Mouse (Mus musculus) stomach, postnatal 0 days (tissue): ENCODE data around the gene Pla2g3. TPM values are rescaled to one million over a fixed set of nuclear protein-coding genes. Genes with fewer than 3 reads are reported as not detected.

Experiments used
- ATAC-seq: fragments of 200-750 bp; cut with Nextera tagmentation; 2 replicates; pipeline ENCODE4 v1.8.0; 2017; ENCODE audit not compliant: low FRiP score, low TSS enrichment
- DNase-seq: peaks from one replicate; pipeline ENCODE4 v3.0.0-alpha.2; 2016; ENCODE audit warnings: low spot score
- H3K27ac ChIP-seq: fragments of 300-500 bp; sonication (generic); replicated peaks from 2 replicates; pipeline ENCODE4 v1.5.1; 2014; ENCODE audit warnings: mild to moderate bottlenecking, control low read depth
- H3K27me3 ChIP-seq: fragments of 300-500 bp; sonication (generic); 2 replicates; pipeline ENCODE4 v1.6.1; 2014; ENCODE audit warnings: low read length; ENCODE audit not compliant: control insufficient read depth, insufficient read depth
- H3K36me3 ChIP-seq: fragments of 300-500 bp; sonication (generic); 2 replicates; pipeline ENCODE4 v1.6.1; 2014; ENCODE audit warnings: low read length, mixed read lengths; ENCODE audit not compliant: control insufficient read depth, insufficient read depth
- H3K4me1 ChIP-seq: fragments of 300-500 bp; sonication (generic); replicated peaks from 2 replicates; pipeline ENCODE4 v1.6.1; 2014; ENCODE audit warnings: antibody characterized with exemption; ENCODE audit not compliant: control insufficient read depth, insufficient read depth
- H3K4me2 ChIP-seq: fragments of 300-500 bp; sonication (generic); replicated peaks from 2 replicates; pipeline ENCODE4 v1.6.1; 2014; ENCODE audit warnings: low read depth, mild to moderate bottlenecking, control low read depth, moderate library complexity
- H3K4me3 ChIP-seq: fragments of 300-500 bp; sonication (generic); 2 replicates; pipeline ENCODE4 v1.5.1; 2014; ENCODE audit warnings: low read depth, low read length, control low read depth
- H3K9ac ChIP-seq: fragments of 300-500 bp; sonication (generic); 2 replicates; pipeline ENCODE4 v1.6.1; 2014; ENCODE audit warnings: mild to moderate bottlenecking, low read length, control low read depth, mixed read lengths
- H3K9me3 ChIP-seq: fragments of 300-500 bp; sonication (generic); 2 replicates; pipeline ENCODE4 v1.6.1; 2016; ENCODE audit warnings: low read length; ENCODE audit not compliant: control insufficient read depth
- CTCF ChIP-seq: IDR thresholded peaks from 2 replicates; pipeline ENCODE4 v1.5.1; 2016; ENCODE audit warnings: antibody characterized with exemption, low read depth, mild to moderate bottlenecking, moderate library complexity
- EP300 ChIP-seq: optimal IDR thresholded peaks from 2 replicates; pipeline ENCODE3; 2016; ENCODE audit warnings: antibody characterized with exemption
- WGBS: fragments of 180-500 bp; shearing (Covaris S2); extraction: QIAGEN DNeasy Blood & Tissue Kit; methylation state at CpG from one replicate; pipeline ENCODE4 v1.1.7; 2014; 5-methylcytosine and 5-hydroxymethylcytosine counted together
- polyA plus RNA-seq: library from polyadenylated mRNA; unstranded; fragments of >200 nt; fragmentation: Nextera tagmentation; extraction: Ambion mirVana; gene quantifications from 2 replicates; pipeline ENCODE4 v1.2.1, GENCODE M21; 2015

Gene Pla2g3
- polyA plus RNA-seq, 1 experiment from 2014 or later: 9.4 TPM

DNA sequence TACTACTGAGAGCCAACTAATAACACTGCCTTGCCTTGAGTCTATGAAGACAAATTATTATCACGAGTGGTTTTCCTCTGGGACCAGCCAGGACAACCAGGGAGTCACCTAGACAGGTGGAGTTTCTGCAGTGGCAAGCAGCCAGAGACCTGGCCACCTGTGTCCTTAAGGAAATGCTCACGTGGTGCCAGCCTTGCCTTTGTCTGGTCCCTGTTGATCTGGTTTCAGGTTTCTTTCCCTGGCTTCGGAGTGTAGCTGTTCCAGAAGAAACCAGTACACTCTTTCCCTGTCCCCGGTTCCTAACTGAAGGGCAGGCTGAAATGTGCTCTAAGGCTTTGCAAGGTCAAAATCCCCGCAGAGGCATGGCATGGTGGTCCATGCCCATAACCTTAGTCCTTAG is 8.7 kb downstream of the Pla2g3 start:
- H3K9ac ChIP-seq: no peak overlapping the region
- ATAC-seq (peak; percentile 70), DNase-seq (peak; percentile 79)
- peak overlapping the region; percentile 61 for H3K27ac ChIP-seq
- no peaks in the 10 kb centered on the region for H3K36me3 ChIP-seq
- H3K27me3 ChIP-seq: no peaks in the 10 kb centered on the region; the same call in 1 of the 2 replicates
- H3K4me3 ChIP-seq: no peak overlapping the region
- 42% methylated on average over 5 of the region's 5 CpGs for WGBS
- H3K4me1 ChIP-seq: no peaks in the 10 kb centered on the region
- H3K9me3 ChIP-seq: no peaks in the 10 kb centered on the region
- TF ChIP-seq EP300: no peak
- TF ChIP-seq CTCF: no peak
- H3K4me2 ChIP-seq: no peak overlapping the region

- Histone ChIP-seq H3K27me3 (no peaks in the 10 kb centered on the region; the same call in 1 of the 2 replicates), H3K4me1 (no peaks in the 10 kb centered on the region), H3K36me3 (no peaks in the 10 kb centered on the region), H3K4me3 (no peak overlapping the region), H3K4me2 (no peak overlapping the region), H3K9me3 (no peaks in the 10 kb centered on the region), H3K27ac (no peak overlapping the region; the same call in 1 of the 2 replicates), H3K9ac (no peak overlapping the region)
- no peak for TF ChIP-seq EP300
- TF ChIP-seq CTCF: no peak
- ATAC-seq (no peak), DNase-seq (no peak)
- 89% methylated on average over 1 of the region's 1 CpGs for WGBS
These were observed 9.2 kb downstream of the Pla2g3 start for GRCm38 (mm10) chr11:3497296-3497695.

DNA sequence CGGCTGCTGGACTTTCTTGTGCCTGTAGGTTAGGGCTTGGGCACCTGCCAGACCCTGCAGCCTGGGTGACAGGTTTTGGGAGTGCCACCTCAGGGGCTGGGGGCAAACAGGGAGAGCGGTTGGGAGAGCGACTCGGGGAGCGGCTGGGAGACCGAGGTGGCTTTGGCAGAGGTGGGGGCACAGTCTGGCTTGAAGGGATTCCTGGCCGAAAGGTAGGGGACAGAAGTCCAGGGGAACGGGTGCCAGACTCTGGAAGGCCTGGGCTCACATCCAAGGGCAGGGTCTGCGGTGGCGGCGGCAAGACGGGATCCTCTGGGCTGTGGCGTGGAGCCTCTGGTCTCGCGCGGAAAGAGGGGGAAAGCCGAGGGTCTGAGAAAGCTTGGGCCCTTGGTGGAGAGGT is 14.0 kb downstream of the Pla2g3 start:
- ATAC-seq (no peak), DNase-seq (no peak)
- TF ChIP-seq CTCF (no peak), EP300 (no peak)
- no peak overlapping the region for H3K9ac ChIP-seq
- no peak overlapping the region for H3K4me2 ChIP-seq
- no peak overlapping the region for H3K27ac ChIP-seq
- no peak overlapping the region for H3K4me3 ChIP-seq
- no peaks in the 10 kb centered on the region for H3K9me3 ChIP-seq
- H3K36me3 ChIP-seq: no peaks in the 10 kb centered on the region
- H3K4me1 ChIP-seq: no peaks in the 10 kb centered on the region
- no peaks in the 10 kb centered on the region; the same call in 1 of the 2 replicates for H3K27me3 ChIP-seq
- WGBS: 84% methylated on average over 17 of the region's 17 CpGs

GRCm38 (mm10) chr11:3502459-3503072 is 14.5 kb downstream of the Pla2g3 start:
- ATAC-seq (no peak), DNase-seq (no peak)
- H3K4me3 ChIP-seq: no peak overlapping the region
- WGBS: 81% methylated on average over 18 of the region's 18 CpGs
- H3K36me3 ChIP-seq: no peaks in the 10 kb centered on the region
- H3K9me3 ChIP-seq: no peaks in the 10 kb centered on the region
- no peak overlapping the region for H3K4me2 ChIP-seq
- H3K27ac ChIP-seq: no peak overlapping the region
- H3K4me1 ChIP-seq: no peaks in the 10 kb centered on the region
- no peak overlapping the region for H3K9ac ChIP-seq
- TF ChIP-seq CTCF: no peak
- no peak for TF ChIP-seq EP300
- no peaks in the 10 kb centered on the region; the same call in 1 of the 2 replicates for H3K27me3 ChIP-seq

DNA sequence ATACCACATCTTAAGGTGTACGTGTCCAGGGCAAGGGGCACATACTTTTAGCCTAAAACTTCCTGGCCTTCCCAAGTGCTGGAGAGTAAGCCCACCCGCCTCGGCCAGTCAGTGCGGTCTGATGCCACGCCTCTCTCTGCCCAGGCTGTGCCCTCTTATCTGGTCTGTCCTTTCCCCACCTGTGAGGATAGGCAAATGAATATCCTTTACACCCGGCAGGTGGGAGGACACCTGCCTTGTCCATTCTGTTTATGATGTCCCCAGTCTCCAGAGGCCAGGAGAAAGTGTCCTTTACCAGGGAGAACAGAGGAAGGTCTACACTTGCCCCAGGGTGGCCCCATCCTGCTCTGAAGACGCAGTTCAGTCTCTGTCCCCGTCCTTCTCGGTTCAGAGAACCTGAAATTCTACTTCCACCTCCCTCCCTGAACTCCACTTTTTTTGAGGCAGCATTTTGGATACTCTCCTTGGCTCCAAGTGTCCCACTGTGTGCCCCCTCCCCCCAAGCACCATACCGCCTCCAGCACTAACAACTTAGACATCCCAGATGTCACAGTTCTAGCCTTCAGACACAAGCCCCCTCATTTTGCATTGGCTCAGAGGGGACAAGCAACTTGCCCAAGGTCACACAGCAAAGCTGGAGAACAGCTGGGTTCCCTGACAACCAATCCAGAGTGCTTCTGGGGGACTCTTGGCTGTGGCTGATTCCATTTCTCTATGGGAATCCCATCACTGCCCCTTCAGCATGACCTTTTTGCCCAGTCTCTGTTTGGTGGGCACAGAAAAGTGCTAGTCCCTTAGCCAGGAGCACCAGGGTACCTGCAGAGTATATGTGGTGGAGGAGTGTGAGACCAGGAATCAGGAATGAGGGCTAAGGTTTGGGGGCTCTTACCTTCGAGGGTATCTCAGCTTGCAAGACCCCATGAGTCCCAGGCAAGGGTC is 15.9 kb downstream of the Pla2g3 start:
- DNase-seq (no peak), ATAC-seq (no peak)
- TF ChIP-seq CTCF: no peak
- no peak for TF ChIP-seq EP300
- Histone ChIP-seq H3K4me1 (no peaks in the 10 kb centered on the region), H3K27me3 (no peaks in the 10 kb centered on the region; the same call in 1 of the 2 replicates), H3K9me3 (no peaks in the 10 kb centered on the region), H3K9ac (peak overlapping the region; percentile 56), H3K4me2 (peak overlapping the region; percentile 55), H3K36me3 (no peaks in the 10 kb centered on the region), H3K27ac (no peak overlapping the region), H3K4me3 (peak overlapping the region; percentile 36)
- 55% methylated on average over 11 of the region's 11 CpGs for WGBS
